Mouse (Mus musculus): ENCODE measurements at regions not wholly inside any gene's neighbourhood (a gene's known extent, or its start where the extent isn't known, plus 50 kb on each side); places are given as distances from the start of the nearest gene placed in this dataset.

GRCm38 (mm10) chr11:48133335-48133734 lies 144.6 kb upstream of the Sgcd start:
- CTCF ChIA-PET = no interaction called here

- CTCF ChIA-PET = no interaction called here
These were observed 109.3 kb upstream of the Sgcd start for GRCm38 (mm10) chr11:48098063-48098462.

GRCm38 (mm10) chr11:48097455-48097854 lies 108.7 kb upstream of the Sgcd start:
- CTCF ChIA-PET = no interaction called here

GRCm38 (mm10) chr11:48067072-48067471 lies 78.3 kb upstream of the Sgcd start:
- CTCF ChIA-PET = no interaction called here

- CTCF ChIA-PET = no interaction called here
These were observed 75.0 kb upstream of the Sgcd start for GRCm38 (mm10) chr11:48063719-48064118.

- CTCF ChIA-PET = no interaction called here
These were observed 72.7 kb upstream of the Sgcd start for GRCm38 (mm10) chr11:48061501-48061900.

- CTCF ChIA-PET = no interaction called here
These were observed 62.5 kb upstream of the Sgcd start for GRCm38 (mm10) chr11:48051156-48051866.

GRCm38 (mm10) chr11:48048311-48048710 lies 59.5 kb upstream of the Sgcd start:
- CTCF ChIA-PET = no interaction called here

Measured in spleen, embryonic (tissue).